Mouse (Mus musculus): ENCODE measurements around the gene Cep85l. TPM values are rescaled to one million over a fixed set of nuclear protein-coding genes. Genes with fewer than 3 reads are reported as not detected.

Gene Cep85l
- polyA plus RNA-seq, 1 experiment from 2014 or later: 2.0 TPM

- Histone ChIP-seq H3K27me3 (ENCODE audit: control insufficient read depth, insufficient read depth, low read length) (no peaks in the 10 kb centered on the region), H3K4me1 (replicated peaks; ENCODE audit: control insufficient read depth, insufficient read depth) (no peaks in the 10 kb centered on the region), H3K36me3 (ENCODE audit: control insufficient read depth, insufficient read depth, low read length) (no peaks in the 10 kb centered on the region), H3K9me3 (ENCODE audit: control insufficient read depth, low read length) (no peaks in the 10 kb centered on the region), H3K4me2 (replicated peaks; ENCODE audit: low read depth) (0 out of 2 replicates have a peak overlapping the region, but pooled peaks have one; percentile 4), H3K9ac (ENCODE audit: low read length) (no peak overlapping the region), H3K4me3 (ENCODE audit: low read depth, low read length) (no peak overlapping the region), H3K27ac (replicated peaks) (no peak overlapping the region)
- DNase-seq (ENCODE audit: low spot score) (no peak), ATAC-seq (ENCODE audit: low FRiP score, low TSS enrichment) (no peak)
- TF ChIP-seq CTCF (IDR thresholded peaks at IDR 0.05; ENCODE audit: low read depth): no peak
- 51% methylated on average over 10 of the region's 10 CpGs for WGBS
Observed at GRCm38 (mm10) chr10:53343865-53344264, 35.9 kb downstream of the Cep85l start.

GRCm38 (mm10) chr10:53343384-53343783, 36.4 kb downstream of the Cep85l start:
- H3K27ac ChIP-seq (replicated peaks): no peak overlapping the region
- H3K9ac ChIP-seq (ENCODE audit: low read length): no peak overlapping the region
- H3K4me2 ChIP-seq (replicated peaks; ENCODE audit: low read depth): 0 out of 2 replicates have a peak overlapping the region, but pooled peaks have one; percentile 4
- no peak overlapping the region for H3K4me3 ChIP-seq (ENCODE audit: low read depth, low read length)
- no peaks in the 10 kb centered on the region for H3K9me3 ChIP-seq (ENCODE audit: control insufficient read depth, low read length)
- no peaks in the 10 kb centered on the region for H3K36me3 ChIP-seq (ENCODE audit: control insufficient read depth, insufficient read depth, low read length)
- no peaks in the 10 kb centered on the region for H3K27me3 ChIP-seq (ENCODE audit: control insufficient read depth, insufficient read depth, low read length)
- no peaks in the 10 kb centered on the region for H3K4me1 ChIP-seq (replicated peaks; ENCODE audit: control insufficient read depth, insufficient read depth)
- TF ChIP-seq CTCF (IDR thresholded peaks at IDR 0.05; ENCODE audit: low read depth) (no peak), EP300 (optimal IDR thresholded peaks at IDR 0.05) (no peak)
- ATAC-seq (ENCODE audit: low FRiP score, low TSS enrichment): no peak
- DNase-seq (ENCODE audit: low spot score): no peak
- WGBS: 49% methylated on average over 6 of the region's 6 CpGs

- no peak for TF ChIP-seq CTCF (IDR thresholded peaks at IDR 0.05; ENCODE audit: low read depth)
- TF ChIP-seq EP300 (optimal IDR thresholded peaks at IDR 0.05): no peak
- 91% methylated on average over 9 of the region's 9 CpGs for WGBS
- Histone ChIP-seq H3K27me3 (ENCODE audit: control insufficient read depth, insufficient read depth, low read length) (no peaks in the 10 kb centered on the region), H3K9ac (ENCODE audit: low read length) (no peak overlapping the region), H3K9me3 (ENCODE audit: control insufficient read depth, low read length) (no peaks in the 10 kb centered on the region), H3K4me1 (replicated peaks; ENCODE audit: control insufficient read depth, insufficient read depth) (no peaks in the 10 kb centered on the region), H3K4me3 (ENCODE audit: low read depth, low read length) (no peak overlapping the region), H3K27ac (replicated peaks) (no peak overlapping the region), H3K36me3 (ENCODE audit: control insufficient read depth, insufficient read depth, low read length) (no peaks in the 10 kb centered on the region), H3K4me2 (replicated peaks; ENCODE audit: low read depth) (no peak overlapping the region)
- ATAC-seq (ENCODE audit: low FRiP score, low TSS enrichment): no peak
- DNase-seq (ENCODE audit: low spot score): no peak
Observed at GRCm38 (mm10) chr10:53342166-53342728, 37.5 kb downstream of the Cep85l start.

- Histone ChIP-seq H3K27me3 (ENCODE audit: control insufficient read depth, insufficient read depth, low read length) (no peaks in the 10 kb centered on the region), H3K4me3 (ENCODE audit: low read depth, low read length) (no peak overlapping the region), H3K36me3 (ENCODE audit: control insufficient read depth, insufficient read depth, low read length) (no peaks in the 10 kb centered on the region), H3K4me1 (replicated peaks; ENCODE audit: control insufficient read depth, insufficient read depth) (no peaks in the 10 kb centered on the region), H3K9ac (ENCODE audit: low read length) (no peak overlapping the region), H3K27ac (replicated peaks) (no peak overlapping the region), H3K4me2 (replicated peaks; ENCODE audit: low read depth) (no peak overlapping the region), H3K9me3 (ENCODE audit: control insufficient read depth, low read length) (no peaks in the 10 kb centered on the region)
- no peak for ATAC-seq (ENCODE audit: low FRiP score, low TSS enrichment)
- TF ChIP-seq EP300 (optimal IDR thresholded peaks at IDR 0.05): no peak
- TF ChIP-seq CTCF (IDR thresholded peaks at IDR 0.05; ENCODE audit: low read depth): peak; percentile 82
- DNase-seq (ENCODE audit: low spot score): no peak
- WGBS: 80% methylated on average over 7 of the region's 7 CpGs
Observed at GRCm38 (mm10) chr10:53341288-53341965, 38.3 kb downstream of the Cep85l start.

DNA sequence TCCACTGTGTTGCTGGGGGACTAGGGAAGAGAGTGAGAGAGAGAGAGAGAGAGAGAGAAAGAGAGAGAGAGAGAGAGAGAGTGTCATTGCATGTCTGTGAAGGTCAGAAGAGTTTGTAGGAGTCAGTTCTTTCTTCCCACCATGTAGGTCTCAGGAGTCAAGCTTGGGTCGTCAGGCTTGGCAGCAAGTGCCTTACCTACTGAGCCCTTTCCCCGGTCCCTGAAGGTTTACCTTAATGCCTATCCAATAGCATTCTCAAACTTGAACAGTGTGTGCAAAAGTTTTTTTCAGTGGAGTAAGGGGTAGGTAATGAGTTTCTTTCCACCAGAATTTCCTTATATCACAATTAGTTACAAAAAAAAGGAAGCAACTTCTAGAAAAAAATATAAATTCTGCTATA, 40.7 kb downstream of the Cep85l start:
- Histone ChIP-seq H3K36me3 (ENCODE audit: control insufficient read depth, insufficient read depth, low read length) (no peaks in the 10 kb centered on the region), H3K9me3 (ENCODE audit: control insufficient read depth, low read length) (no peaks in the 10 kb centered on the region), H3K4me2 (replicated peaks; ENCODE audit: low read depth) (no peak overlapping the region), H3K4me3 (ENCODE audit: low read depth, low read length) (no peak overlapping the region), H3K27me3 (ENCODE audit: control insufficient read depth, insufficient read depth, low read length) (no peaks in the 10 kb centered on the region), H3K4me1 (replicated peaks; ENCODE audit: control insufficient read depth, insufficient read depth) (no peaks in the 10 kb centered on the region; the same call in 1 of the 2 replicates), H3K9ac (ENCODE audit: low read length) (no peak overlapping the region), H3K27ac (replicated peaks) (no peak overlapping the region)
- ATAC-seq (ENCODE audit: low FRiP score, low TSS enrichment): no peak
- TF ChIP-seq CTCF (IDR thresholded peaks at IDR 0.05; ENCODE audit: low read depth): no peak
- no peak for TF ChIP-seq EP300 (optimal IDR thresholded peaks at IDR 0.05)
- no peak for DNase-seq (ENCODE audit: low spot score)
- WGBS: 62% methylated on average over 2 of the region's 2 CpGs

All from stomach, postnatal 0 days (tissue).